Mouse (Mus musculus) NIH3T3 (cell line): ENCODE data around the gene Smtn.
A peak's percentile ranks its signal among the peaks of the same experiment; 100 is the strongest.

Source experiments
- DNase-seq: peaks from one replicate; pipeline ENCODE4 v3.0.0-alpha.2; 2012; ENCODE audit warnings: low read depth

Gene Smtn

GRCm38 (mm10) chr11:3509181-3510085 lies 31.0 kb downstream of the Smtn start:
- peak; percentile 29 for DNase-seq

GRCm38 (mm10) chr11:3508226-3508625 lies 32.2 kb downstream of the Smtn start:
- DNase-seq = no peak

DNA sequence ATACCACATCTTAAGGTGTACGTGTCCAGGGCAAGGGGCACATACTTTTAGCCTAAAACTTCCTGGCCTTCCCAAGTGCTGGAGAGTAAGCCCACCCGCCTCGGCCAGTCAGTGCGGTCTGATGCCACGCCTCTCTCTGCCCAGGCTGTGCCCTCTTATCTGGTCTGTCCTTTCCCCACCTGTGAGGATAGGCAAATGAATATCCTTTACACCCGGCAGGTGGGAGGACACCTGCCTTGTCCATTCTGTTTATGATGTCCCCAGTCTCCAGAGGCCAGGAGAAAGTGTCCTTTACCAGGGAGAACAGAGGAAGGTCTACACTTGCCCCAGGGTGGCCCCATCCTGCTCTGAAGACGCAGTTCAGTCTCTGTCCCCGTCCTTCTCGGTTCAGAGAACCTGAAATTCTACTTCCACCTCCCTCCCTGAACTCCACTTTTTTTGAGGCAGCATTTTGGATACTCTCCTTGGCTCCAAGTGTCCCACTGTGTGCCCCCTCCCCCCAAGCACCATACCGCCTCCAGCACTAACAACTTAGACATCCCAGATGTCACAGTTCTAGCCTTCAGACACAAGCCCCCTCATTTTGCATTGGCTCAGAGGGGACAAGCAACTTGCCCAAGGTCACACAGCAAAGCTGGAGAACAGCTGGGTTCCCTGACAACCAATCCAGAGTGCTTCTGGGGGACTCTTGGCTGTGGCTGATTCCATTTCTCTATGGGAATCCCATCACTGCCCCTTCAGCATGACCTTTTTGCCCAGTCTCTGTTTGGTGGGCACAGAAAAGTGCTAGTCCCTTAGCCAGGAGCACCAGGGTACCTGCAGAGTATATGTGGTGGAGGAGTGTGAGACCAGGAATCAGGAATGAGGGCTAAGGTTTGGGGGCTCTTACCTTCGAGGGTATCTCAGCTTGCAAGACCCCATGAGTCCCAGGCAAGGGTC lies 36.4 kb downstream of the Smtn start:
- DNase-seq = no peak

- DNase-seq = no peak
Measured at GRCm38 (mm10) chr11:3502459-3503072, 37.8 kb downstream of the Smtn start.

DNA sequence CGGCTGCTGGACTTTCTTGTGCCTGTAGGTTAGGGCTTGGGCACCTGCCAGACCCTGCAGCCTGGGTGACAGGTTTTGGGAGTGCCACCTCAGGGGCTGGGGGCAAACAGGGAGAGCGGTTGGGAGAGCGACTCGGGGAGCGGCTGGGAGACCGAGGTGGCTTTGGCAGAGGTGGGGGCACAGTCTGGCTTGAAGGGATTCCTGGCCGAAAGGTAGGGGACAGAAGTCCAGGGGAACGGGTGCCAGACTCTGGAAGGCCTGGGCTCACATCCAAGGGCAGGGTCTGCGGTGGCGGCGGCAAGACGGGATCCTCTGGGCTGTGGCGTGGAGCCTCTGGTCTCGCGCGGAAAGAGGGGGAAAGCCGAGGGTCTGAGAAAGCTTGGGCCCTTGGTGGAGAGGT lies 38.4 kb downstream of the Smtn start:
- DNase-seq = no peak

DNA sequence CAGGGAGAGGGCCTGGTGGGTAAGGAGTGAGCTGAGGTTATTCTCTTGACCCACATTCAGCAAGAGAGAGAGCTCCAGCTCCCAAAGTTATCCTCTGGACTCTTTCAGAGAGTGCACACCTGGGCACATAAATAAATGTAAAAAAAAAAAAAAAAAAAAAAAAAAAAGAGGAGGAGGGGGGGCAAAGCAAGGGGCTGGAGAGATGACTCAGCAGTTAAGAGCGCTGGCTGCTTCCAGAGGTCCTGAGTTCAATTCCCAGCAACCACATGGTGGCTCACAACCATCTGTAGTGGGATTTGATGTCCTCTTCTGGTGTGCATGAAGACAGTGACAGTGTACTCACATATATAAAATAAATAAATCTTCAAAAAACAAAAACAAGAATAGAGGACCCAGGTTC lies 43.1 kb downstream of the Smtn start:
- no peak for DNase-seq

DNA sequence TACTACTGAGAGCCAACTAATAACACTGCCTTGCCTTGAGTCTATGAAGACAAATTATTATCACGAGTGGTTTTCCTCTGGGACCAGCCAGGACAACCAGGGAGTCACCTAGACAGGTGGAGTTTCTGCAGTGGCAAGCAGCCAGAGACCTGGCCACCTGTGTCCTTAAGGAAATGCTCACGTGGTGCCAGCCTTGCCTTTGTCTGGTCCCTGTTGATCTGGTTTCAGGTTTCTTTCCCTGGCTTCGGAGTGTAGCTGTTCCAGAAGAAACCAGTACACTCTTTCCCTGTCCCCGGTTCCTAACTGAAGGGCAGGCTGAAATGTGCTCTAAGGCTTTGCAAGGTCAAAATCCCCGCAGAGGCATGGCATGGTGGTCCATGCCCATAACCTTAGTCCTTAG lies 43.7 kb downstream of the Smtn start:
- no peak for DNase-seq

DNA sequence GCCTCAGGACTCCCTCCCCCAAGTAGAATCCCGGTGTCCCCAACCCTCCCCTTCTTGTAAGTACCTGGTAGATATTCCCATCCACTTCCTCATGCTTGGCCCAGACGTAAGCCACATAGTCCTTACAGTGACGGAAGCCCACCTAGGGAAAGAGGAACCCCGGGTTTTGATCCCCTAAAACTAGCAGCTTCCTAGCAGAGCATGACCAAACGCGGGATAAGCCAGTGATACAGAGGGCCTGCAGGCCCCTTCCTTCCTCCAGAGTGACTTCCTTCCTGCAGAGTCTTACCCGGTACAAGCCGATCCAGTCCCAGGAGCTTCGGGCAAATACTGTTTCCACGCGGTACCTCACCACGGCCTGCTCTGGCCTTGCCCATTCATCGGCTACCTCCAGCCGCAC lies 44.9 kb downstream of the Smtn start:
- DNase-seq = no peak

- no peak for DNase-seq
Measured at GRCm38 (mm10) chr11:3494857-3495256, 45.6 kb downstream of the Smtn start.

DNA sequence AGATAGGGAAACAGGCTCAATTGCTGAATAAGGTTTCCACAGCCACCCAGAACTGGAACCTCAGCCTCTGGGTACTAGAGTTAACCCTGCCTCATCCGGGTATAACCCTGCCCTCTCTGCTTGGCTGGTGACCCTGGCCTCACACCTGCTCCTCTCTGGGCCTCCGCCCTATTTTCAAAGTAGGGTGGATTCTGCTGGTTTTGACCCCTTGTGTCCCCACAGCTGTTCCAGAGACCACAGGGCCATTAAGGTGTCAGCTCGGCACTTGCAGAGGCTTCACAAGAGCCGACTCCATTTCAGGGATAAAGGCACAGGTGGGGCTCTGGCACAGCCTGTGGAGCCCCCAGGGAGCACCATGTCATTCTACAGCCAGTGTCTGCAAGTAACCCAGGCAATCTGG lies 47.7 kb downstream of the Smtn start:
- no peak for DNase-seq

DNA sequence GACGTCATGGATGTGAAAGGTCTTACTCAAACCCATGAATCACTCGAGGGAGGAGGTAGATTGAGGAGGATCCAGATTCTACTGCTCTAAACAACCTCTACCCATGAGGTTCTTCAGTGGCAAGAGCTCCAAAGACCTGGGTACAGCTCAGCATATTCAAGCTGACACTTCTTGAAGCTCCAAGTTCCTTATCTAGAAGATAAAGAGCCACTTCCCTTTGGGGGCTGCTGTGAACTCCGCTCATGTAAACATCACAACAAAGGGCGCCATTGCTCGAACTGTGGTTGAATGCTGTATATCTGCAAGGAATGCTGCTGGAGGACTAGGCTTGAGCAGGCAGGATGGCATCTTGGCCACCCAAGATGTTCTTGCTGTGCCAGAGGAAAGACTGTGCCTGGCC lies 51.4 kb downstream of the Smtn start:
- no peak for DNase-seq

DNA sequence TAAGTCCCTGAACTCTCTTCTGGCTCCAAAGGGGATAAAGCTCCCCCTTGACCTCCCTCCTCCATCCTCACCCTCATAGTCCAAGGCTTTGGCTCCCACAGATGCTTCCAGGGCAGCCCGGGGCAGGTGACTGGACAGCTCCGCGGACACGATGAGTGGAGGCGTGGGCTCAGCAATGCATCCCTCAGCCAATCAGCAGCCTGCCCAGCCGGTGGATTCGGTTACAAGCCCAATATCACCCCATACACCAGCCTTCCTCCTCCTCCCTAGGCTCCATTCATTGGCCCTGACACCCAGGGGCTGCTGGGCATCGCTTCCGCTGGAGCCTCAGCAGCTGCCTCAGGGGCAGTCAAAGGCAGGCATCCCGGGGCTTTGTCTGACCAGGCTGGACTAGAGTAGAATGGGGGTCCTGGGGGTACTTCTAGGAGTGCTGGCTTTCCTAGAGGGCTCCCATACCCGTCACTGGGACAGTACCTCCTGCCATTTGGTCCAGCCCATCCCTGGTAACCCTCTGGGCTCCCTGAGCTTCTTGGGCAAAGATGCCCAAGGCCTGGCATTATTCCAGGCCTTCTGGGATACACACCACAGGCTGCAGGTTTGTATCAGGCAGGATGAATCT lies 52.4 kb downstream of the Smtn start, which contains the start of gene Pla2g3:
Gene Pla2g3 (plus strand): TSS at position 333 of the 619 bp plus-strand sequence.
- DNase-seq = no peak

- DNase-seq = no peak
Measured at GRCm38 (mm10) chr11:3486349-3486748, 54.1 kb downstream of the Smtn start.

DNA sequence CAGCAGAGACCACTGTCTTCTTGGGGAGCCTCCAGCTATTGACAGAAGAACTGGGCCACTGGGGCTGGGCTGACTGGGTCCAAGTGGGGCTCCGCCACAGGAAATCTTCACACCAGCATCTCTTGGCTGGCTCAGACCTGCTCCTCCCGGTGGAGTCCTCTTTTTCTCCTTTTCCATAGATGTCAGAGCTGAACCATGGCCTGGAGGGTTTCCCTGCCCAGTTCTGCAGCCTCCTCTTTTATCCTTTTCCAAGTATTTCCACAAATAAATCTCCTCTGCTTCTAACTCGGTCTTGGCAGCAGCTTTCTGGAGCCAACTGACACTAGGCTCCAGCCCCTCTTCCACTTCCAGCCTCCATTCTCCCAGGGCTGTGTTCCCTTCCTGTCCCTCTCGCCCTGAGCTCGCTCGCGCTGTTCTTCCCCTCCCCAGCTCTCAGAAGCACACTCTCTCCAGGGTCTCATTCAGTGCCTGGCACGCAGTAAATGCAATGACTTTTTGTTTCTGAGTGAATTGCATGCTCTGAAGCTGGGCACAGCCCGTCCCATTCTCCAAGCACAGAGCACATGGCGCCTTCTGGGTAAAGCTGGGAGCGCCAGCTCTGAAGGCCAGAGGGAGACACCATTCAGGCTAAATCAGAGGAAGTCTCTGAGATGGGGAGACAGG lies 56.3 kb downstream of the Smtn start:
- DNase-seq = no peak

DNA sequence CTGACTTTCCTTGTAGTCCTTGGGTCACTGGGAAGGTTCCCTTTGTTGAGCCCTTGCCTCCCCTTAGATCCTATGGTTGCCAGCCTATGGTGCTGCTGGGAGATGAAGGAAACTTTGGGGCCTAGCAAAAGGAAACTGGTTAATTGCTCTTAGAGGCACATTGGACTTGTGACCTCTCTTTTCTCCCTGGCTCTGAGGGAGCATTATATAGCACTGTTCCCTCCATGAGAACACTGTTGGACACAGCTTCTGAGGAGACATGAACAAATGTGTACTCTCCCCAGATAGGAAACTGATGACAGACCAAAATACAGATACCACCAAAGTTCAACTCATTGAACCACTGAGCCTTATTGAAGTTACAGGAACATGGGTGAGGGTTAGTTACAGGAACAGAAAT lies 64.9 kb downstream of the Smtn start:
- no peak for DNase-seq

DNA sequence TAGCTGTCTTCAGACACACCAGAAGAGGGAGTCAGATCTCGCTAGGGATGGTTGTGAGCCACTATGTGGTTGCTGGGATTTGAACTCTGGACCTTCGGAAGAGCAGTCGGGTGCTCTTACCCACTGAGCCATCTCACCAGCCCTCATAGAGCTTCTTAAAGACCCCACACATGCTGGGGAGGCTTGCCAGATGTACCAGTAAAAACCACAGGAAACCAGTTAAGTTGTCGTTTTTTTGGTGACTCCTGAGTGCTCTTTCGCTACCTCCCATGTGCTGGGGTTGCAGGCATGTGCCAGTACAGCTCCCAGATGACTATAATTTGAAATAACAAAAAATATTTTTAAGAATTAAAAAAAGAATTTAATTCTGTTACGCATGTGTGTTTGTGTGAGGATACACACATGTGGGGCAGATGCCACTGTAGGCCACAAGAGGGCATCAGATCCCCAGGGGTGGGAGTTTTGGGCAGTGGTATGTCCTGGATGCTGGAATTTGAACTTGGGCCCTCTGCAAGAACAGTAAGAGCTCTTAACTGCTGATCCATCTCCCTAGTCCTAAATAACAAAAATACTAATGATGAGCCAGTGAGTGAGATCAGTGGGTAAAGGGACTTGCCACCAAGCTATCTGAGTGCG lies 65.8 kb downstream of the Smtn start:
- peak; percentile 62 for DNase-seq

GRCm38 (mm10) chr11:3472484-3472883 lies 67.9 kb downstream of the Smtn start:
- DNase-seq = peak; percentile 94

GRCm38 (mm10) chr11:3471448-3471850 lies 69.0 kb downstream of the Smtn start:
- DNase-seq = no peak
